Mouse (Mus musculus) 416B (cell line): ENCODE measurements around the gene Uts2b.
"Not testable (repeated sequence)": the region's sequence is repeated elsewhere in the genome, so short reads cannot be mapped to it uniquely, and the experiment has no call there.

ENCODE experiments used
- DNase-seq: peaks from one replicate; pipeline ENCODE4 v3.0.0; 2011; ENCODE audit warnings: low read depth

Gene Uts2b

DNA sequence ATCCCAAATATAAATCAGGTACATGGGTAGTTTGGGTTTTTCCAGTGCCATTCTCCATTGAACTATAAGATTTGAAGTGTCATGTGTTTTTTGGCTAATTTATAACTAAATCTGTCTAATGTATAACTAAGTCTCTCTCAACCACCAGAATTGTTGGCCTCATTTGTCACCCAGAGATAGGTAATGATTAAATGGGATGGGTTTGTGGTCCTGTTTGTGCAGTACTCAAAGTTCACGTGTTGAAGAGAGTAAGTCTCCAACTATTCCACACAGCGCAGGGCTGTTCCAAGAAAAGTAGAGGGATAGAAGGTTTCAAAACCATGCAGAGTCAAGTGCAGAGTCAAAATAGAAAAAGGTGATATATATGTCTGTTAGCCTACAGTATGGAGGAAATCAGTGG lies 5.3 kb upstream of the Uts2b start:
- DNase-seq, result no peak

- DNase-seq, result no peak
Measured at GRCm38 (mm10) chr16:27374139-27374538, 4.1 kb upstream of the Uts2b start.

DNA sequence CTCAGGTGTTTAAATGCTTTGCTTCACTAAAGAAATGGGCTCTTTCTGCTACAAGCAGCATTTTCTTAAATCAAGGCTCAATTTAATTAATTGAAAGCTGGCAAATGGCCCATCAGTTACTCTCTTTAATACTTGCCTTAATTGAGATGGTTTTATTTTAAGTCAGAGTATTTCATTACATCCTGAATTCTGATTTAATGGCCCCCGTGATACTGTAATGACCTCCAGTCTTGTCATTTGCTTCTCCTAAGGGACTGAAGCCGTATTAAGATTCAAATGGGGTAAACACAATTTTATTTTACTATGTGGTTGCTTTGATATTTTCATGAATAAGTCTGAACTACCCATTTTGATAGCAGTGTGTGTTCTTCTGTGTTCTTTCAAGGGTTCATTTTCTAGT lies 661 bp upstream of the Uts2b start:
- DNase-seq, result no peak

GRCm38 (mm10) chr16:27360059-27360458 lies 10.0 kb downstream of the Uts2b start:
- DNase-seq, result no peak

DNA sequence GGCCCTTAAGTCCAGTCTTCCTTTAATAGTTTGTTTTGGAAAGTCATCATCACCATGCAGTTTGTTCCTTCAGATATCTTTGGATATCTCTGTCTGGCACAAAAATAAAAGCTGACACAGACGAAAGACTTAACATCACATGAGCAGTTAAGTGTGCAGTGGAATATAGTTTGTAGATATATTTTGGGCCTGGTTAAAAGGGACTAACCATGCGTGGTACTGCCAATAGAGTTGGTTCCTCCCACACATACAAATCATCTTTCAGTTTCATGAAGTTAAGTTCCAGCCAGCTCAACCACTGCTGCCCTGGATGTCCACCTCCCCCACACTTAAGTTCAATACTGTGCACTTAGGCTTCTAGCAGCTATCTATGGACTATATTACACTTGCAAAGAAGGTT lies 15.6 kb downstream of the Uts2b start:
- DNase-seq, result no peak

- no peak for DNase-seq
Measured at GRCm38 (mm10) chr16:27349878-27350532, 20.0 kb downstream of the Uts2b start.

GRCm38 (mm10) chr16:27349235-27349634 lies 20.8 kb downstream of the Uts2b start:
- DNase-seq, result peak; percentile 23

DNA sequence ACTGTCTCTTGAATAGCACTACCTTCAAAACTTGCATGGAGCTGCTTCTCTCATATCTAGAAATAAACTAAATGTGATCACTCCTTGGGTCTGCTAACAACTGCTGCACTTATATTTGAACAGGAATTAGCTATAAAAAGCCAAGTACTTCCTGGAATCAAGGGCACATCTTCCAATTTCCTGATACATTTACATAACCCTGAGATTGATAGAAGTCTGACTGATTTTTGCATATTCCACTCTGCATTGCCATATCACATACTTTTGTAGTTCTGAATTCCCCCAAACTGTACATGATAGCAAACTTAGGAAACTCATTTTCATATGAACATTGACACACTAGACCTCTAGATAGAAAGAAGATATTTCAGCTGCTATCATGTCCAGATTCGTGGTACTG lies 21.7 kb downstream of the Uts2b start:
- no peak for DNase-seq

- peak; percentile 7 for DNase-seq
Measured at GRCm38 (mm10) chr16:27347521-27347920, 22.5 kb downstream of the Uts2b start.

GRCm38 (mm10) chr16:27326463-27326862 lies 43.6 kb downstream of the Uts2b start:
- DNase-seq, result peak; percentile 54

DNA sequence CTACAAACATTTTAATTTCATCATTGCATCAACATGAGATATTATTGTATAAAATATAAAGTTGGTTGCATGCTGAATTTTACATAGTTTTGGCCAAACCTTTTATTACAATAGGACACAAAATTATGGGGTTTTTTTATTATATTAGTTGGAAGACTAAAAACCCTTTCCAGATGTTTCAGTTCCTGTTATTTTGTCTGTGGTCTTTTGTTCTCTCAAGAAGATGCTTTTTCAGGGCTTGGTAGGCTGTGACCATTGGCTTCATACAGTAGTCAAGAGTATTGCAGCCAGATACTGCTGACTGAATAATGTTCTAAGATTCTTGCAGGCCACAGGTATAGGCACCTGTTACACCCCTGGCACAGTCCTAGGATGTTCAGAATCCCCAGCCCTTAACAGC lies 48.0 kb downstream of the Uts2b start:
- DNase-seq, result no peak

DNA sequence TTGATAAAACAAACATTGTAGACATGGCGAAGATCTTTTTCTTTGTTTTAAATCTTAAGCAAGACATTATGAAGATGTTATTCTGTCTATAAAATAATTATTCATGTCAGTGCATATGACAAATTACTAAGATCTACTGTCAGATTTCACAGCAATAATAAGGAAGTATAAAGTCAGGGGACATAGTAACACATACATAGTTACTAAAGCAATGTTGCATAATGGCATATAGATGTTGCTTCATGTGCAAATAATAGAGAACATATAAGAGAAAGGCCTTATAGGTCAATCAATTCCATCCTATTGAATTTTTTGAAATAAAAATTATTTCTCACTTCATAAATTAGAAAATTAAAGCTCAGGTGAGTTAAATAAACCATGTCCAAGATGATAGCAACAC lies 50.9 kb downstream of the Uts2b start:
- no peak for DNase-seq

DNA sequence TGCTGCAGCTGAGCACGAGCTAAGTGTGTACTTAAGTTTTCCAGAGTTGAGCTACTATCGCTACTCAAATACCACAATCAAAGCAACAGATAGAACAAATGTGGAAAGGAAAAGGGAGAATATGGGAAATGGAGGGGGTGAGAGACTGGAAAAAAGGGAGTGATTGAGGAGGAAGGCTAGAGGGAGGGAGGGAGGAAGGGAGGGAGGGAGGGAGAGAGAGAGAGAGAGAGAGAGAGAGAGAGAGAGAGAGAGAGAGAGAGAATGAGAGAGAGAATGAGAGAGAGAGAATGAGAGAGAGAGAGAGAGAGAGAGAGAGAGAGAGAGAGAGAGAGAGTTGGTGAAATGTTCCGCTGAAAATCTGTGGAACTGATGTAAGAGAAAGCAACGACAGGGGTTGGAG lies 62.9 kb downstream of the Uts2b start, which contains the start of gene Ostn:
Gene Ostn (plus strand): TSS at position 301 of the 400 bp plus-strand sequence.
- DNase-seq, result not testable (repeated sequence)
